Mouse (Mus musculus): ENCODE measurements around the gene Fam208a. TPM values are rescaled to one million over a fixed set of nuclear protein-coding genes. Genes with fewer than 3 reads are reported as not detected.

Fam208a gene
- polyA plus RNA-seq, 1 experiment = 32.2 TPM

DNA sequence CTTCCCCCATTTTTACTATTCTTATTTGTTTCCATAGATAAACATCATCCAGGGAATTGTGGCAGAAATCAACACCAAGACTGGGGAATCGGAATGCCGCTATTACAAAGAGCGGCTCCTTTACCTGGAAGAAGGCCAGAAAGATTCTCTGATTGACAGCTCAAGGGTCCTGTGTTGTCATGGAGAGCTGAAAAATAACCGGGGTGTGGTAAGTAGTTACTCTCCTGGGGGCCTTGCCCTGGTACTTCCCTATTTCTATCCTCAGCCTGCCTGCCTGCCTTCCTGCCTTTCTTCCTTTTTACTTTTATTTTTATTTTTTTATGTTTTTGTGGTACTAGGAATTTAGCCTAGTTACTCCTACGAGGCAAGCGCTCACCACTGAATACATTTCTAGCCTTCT is 31.1 kb upstream of the Fam208a start:
- peak; percentile 31 for DNase-seq (ENCODE audit: low read depth)
- no peak for TF ChIP-seq CTCF (IDR thresholded peaks at IDR 0.05; ENCODE audit: borderline replicate concordance, extremely low read depth, insufficient read depth, insufficient read length)
- TF ChIP-seq POLR2A (IDR thresholded peaks at IDR 0.05; ENCODE audit: borderline replicate concordance, extremely low read depth, insufficient read depth, insufficient read length, poor library complexity, severe bottlenecking) = no peak

DNA sequence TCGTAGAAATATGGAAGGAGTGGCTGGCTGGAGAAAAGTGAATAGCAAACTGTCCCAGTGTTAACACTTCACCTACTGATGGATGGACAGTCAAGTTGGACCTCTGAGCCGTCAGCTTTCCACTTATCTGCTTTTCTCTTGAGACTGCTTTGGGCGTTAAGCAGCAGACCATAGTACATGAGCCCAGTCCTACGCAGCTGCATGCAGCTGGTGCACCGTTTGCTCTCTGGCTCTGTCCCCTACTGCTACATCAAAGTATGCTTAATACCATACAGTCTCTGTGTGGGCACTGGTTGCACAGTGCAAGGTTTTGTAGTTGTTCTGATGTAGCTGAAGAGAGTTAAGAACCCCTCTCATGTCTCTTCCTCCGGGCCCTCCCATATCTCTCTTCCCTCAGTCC is 28.1 kb upstream of the Fam208a start:
- no peak for DNase-seq (ENCODE audit: low read depth)
- TF ChIP-seq CTCF (IDR thresholded peaks at IDR 0.05; ENCODE audit: borderline replicate concordance, extremely low read depth, insufficient read depth, insufficient read length) = no peak

DNA sequence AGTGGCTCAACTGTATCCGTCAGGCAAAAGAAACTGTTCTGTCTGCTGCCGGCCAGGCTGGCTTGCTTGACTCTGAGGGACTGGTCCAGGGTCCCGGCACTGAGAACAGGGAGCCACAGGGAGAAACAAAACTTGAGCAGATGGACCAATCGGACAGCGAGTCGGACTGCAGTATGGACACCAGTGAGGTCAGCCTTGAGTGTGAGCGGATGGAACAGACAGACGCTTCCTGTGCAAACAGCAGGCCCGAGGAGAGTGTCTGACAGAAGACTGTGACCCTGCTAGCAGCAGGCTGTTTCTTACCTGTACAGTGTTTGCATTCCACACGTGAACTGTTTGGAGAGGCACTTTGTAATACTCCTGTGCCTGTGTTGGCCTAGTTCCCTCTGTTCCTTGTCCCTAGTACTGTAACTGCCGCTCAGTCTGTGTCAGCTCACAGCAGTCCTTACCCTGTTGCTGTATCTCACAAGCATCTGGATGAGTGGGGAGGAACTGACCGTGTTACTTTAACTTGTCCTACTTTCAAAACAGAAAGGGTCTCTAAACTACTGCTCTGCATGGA is 26.8 kb upstream of the Fam208a start:
- DNase-seq (ENCODE audit: low read depth) = no peak
- TF ChIP-seq CTCF (IDR thresholded peaks at IDR 0.05; ENCODE audit: borderline replicate concordance, extremely low read depth, insufficient read depth, insufficient read length) (no peak), POLR2A (IDR thresholded peaks at IDR 0.05; ENCODE audit: borderline replicate concordance, extremely low read depth, insufficient read depth, insufficient read length, poor library complexity, severe bottlenecking) (no peak)

DNA sequence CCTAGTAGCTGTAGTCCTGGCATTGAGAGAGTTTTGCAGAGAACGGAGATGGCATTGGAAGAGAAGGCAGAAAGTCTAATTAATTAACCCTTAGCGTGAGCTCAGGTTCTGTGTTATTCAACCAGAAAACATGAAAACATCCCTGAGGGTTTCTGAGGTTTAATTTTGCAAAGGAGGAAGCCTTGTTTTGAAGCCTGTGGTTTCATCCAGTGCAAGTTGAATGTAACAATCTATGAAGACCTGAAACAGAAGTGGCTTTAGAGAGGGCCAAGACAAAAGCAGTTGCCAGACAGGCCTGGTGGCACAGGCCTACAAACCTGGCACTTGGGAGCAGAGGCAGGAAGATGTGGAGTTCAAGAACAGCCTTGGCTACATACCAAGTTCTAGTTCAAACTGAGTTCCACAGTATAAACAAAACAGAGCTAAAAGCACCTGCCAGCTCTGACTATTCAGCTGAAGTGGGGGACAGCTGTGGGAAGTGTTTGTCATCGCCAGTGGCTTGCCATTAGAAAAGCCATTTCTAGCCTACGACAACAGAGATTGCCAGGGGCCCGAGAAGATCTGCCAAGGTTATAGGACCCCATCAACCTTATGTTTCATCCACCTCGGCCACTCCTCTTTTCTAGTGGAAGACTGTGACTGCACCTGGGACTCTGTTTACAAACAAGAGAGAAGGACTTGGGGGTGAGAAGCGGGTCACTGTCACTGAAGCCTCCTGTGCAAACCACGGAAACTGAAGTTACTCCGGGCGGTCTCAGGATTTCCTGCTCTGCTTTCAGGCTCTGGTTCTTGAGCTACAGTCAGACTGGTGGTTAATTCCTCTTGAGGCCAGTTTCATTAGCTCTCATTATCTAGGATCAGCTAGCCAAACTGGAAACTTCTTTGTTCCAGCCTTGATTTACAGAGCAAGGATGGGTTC is 26.0 kb upstream of the Fam208a start:
- TF ChIP-seq CTCF (IDR thresholded peaks at IDR 0.05; ENCODE audit: borderline replicate concordance, extremely low read depth, insufficient read depth, insufficient read length) = no peak
- no peak for TF ChIP-seq POLR2A (IDR thresholded peaks at IDR 0.05; ENCODE audit: borderline replicate concordance, extremely low read depth, insufficient read depth, insufficient read length, poor library complexity, severe bottlenecking)
- no peak for DNase-seq (ENCODE audit: low read depth)

DNA sequence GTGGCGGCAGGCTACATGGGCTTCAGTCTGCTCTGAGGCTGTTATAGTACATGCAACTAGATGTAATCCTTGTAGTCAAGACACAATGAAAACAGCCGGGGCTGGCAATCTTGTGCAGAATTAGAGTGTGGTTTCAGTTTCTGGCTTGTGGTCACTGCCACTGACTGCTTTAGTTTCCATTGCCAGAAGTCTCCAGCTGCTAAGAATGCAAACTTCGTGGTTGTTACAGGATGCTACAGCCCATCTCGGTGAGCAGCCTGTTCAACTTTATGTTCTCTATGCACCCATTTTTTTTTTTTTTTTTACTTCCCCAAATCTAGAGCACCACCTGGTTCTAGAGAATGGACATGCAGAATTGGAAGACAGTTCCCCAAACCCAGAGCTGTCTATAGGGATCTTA is 23.2 kb upstream of the Fam208a start:
- no peak for DNase-seq (ENCODE audit: low read depth)
- TF ChIP-seq CTCF (IDR thresholded peaks at IDR 0.05; ENCODE audit: borderline replicate concordance, extremely low read depth, insufficient read depth, insufficient read length) (no peak), POLR2A (IDR thresholded peaks at IDR 0.05; ENCODE audit: borderline replicate concordance, extremely low read depth, insufficient read depth, insufficient read length, poor library complexity, severe bottlenecking) (no peak)

DNA sequence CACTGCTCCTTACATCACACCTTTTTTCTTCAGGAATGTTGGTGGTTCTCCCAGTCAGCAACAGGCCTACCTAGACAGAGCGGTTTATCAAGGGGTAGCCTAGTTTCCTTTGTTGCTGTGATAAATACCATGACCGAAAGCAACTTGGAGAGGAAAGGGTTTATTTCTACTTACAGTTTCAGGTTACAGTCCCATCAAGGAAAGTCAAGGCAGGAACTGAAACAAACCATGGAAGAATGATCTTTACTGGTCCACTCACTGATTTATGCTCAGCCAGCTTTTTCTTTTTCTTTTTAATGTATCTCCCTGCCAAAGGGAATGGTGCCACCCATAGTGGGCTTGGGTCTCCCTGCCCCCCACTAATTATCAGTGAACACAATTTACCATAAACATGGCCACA is 22.7 kb upstream of the Fam208a start:
- TF ChIP-seq CTCF (IDR thresholded peaks at IDR 0.05; ENCODE audit: borderline replicate concordance, extremely low read depth, insufficient read depth, insufficient read length) (no peak), POLR2A (IDR thresholded peaks at IDR 0.05; ENCODE audit: borderline replicate concordance, extremely low read depth, insufficient read depth, insufficient read length, poor library complexity, severe bottlenecking) (no peak)
- no peak for DNase-seq (ENCODE audit: low read depth)

DNA sequence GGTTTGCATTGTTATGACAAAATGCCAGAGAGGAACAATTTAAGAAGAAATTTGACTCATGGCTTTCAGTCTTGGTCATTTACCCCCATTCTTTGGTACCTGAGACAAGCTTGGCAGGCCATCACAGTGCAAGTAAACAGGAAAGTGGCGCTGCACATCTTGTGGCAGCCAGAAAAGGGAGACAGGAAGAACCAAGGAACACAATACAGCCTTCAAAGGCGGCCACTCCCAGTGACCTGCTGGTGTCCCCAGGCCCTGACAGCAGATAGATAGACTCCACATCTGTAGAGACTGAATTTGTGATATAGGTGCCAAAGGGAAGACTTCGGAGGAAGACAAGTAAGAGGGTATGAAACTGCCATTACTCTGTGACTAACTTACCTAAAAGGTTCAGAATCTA is 20.4 kb upstream of the Fam208a start:
- DNase-seq (ENCODE audit: low read depth) = no peak

DNA sequence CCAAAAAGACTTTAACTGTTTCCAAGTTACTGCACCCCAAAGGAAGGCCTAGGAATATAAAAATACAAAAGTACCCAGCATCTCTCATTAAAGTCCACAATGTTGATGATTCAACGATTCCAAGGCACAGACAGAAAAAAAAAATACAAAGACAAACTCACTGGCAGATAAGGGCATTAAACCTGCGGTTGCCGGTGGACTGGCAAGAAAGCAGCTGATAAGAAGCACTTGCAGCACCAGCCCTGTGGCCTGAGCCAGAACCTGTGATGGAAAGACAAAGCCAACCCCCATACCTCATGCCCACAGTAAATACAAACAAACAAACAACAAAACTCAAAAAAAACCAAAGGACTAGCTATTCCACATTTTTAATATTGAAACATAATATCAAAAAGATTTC is 19.0 kb upstream of the Fam208a start:
- DNase-seq (ENCODE audit: low read depth) = no peak

More for the DNA sequence above, 20.4 kb upstream of the Fam208a start:
- TF ChIP-seq POLR2A (IDR thresholded peaks at IDR 0.05; ENCODE audit: borderline replicate concordance, extremely low read depth, insufficient read depth, insufficient read length, poor library complexity, severe bottlenecking) (no peak), CTCF (IDR thresholded peaks at IDR 0.05; ENCODE audit: borderline replicate concordance, extremely low read depth, insufficient read depth, insufficient read length) (no peak)

DNA sequence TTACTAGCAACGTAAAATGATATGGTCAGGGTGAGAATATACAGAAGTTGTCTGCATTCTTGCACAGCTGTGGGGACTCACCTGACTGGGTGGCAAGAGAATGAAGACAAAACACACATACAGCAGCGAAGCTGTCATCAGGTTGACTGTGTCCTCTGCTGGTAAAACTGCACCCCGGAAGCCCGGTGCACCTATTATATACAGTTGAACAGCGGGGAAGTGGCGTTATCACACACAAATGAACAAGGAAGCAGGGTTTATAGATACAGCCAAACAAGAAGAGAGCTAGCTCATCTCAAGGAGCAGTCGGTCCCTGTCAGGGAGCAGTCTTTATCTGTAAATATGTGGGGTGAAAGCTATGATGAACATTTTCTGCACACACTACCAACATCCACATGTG is 17.1 kb upstream of the Fam208a start:
- DNase-seq (ENCODE audit: low read depth) = no peak
- TF ChIP-seq POLR2A (IDR thresholded peaks at IDR 0.05; ENCODE audit: borderline replicate concordance, extremely low read depth, insufficient read depth, insufficient read length, poor library complexity, severe bottlenecking) = no peak
- TF ChIP-seq CTCF (IDR thresholded peaks at IDR 0.05; ENCODE audit: borderline replicate concordance, extremely low read depth, insufficient read depth, insufficient read length) = no peak

More for the DNA sequence above, 19.0 kb upstream of the Fam208a start:
- TF ChIP-seq POLR2A (IDR thresholded peaks at IDR 0.05; ENCODE audit: borderline replicate concordance, extremely low read depth, insufficient read depth, insufficient read length, poor library complexity, severe bottlenecking) (no peak), CTCF (IDR thresholded peaks at IDR 0.05; ENCODE audit: borderline replicate concordance, extremely low read depth, insufficient read depth, insufficient read length) (no peak)

DNA sequence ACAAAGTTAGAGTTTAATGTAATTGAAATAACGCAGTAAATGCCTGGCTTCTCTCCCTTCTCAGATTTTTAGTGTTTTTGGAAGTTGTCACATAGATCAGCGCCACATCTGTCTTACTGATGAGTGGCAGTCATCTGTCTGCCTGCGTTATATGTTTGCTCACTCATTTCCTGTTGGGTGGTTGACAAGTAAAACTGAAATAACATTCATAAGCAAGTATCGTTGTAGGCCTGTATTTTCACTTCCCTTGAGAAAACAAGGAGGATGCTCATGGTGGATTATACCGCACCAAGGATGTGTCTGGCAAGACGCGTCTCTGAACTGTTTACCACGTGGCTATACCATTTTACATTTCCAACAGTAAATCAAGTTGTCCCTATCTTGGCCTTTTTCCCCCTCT is 15.9 kb upstream of the Fam208a start:
- no peak for TF ChIP-seq CTCF (IDR thresholded peaks at IDR 0.05; ENCODE audit: borderline replicate concordance, extremely low read depth, insufficient read depth, insufficient read length)
- DNase-seq (ENCODE audit: low read depth) = no peak

DNA sequence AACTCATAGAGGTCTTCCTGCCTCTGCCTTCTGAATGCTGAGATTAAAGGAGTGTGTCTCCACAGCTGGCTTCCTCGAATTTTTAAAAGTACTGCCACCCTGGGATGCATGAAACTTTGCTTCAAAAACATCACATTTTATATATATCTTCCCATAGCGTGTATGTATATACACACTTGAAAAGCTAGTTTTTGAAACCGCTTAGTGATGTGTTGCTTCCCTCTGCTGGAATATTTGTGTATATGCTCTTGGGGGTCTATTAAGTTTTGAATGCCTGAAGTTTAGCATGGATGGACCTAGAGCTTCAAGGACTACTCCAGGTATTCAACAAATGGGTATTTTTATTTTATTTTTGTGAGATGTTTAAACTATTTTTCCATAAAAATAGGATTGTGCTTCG is 14.7 kb upstream of the Fam208a start:
- DNase-seq (ENCODE audit: low read depth) = peak; percentile 71
- TF ChIP-seq CTCF (IDR thresholded peaks at IDR 0.05; ENCODE audit: borderline replicate concordance, extremely low read depth, insufficient read depth, insufficient read length) = peak; percentile 24; the same call in 1 of the 2 replicates
- no peak for TF ChIP-seq POLR2A (IDR thresholded peaks at IDR 0.05; ENCODE audit: borderline replicate concordance, extremely low read depth, insufficient read depth, insufficient read length, poor library complexity, severe bottlenecking)

DNA sequence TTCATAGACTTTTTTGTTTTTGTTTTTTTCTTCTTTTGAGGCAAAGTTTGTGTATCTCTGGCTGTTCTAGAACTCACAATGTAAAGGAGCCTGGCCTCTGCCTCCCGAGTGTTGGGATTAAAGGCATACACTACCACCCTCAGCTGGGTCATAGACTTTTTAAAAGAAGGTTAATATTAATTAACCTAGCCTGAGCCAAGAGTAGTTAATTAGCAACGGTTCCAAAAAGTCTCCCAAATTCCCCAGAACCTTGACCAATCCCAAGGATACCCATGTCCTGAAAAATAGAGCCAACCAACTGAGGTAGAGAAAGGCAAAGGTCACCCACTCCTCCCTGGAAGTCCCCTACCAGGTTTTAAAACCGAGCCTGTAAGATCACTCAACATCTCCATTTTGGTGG is 7.8 kb upstream of the Fam208a start:
- no peak for DNase-seq (ENCODE audit: low read depth)

More for the DNA sequence above, 7.8 kb upstream of the Fam208a start:
- no peak for TF ChIP-seq POLR2A (IDR thresholded peaks at IDR 0.05; ENCODE audit: borderline replicate concordance, extremely low read depth, insufficient read depth, insufficient read length, poor library complexity, severe bottlenecking)
- TF ChIP-seq CTCF (IDR thresholded peaks at IDR 0.05; ENCODE audit: borderline replicate concordance, extremely low read depth, insufficient read depth, insufficient read length) = no peak
